ENCODE assay signal across 18 mouse cellular contexts in genomic region chr11:39917716-39918347, GRCm38 (mm10).
DNase-seq lines count a peak whose midpoint lies in the region; ATAC-seq and TF ChIP-seq lines count a peak whose summit lies in the region.
"Had no signal": no experiment of that assay in that cellular context is flagged by ENCODE, and none has a peak within 500 bp of the region (broad histone marks: within the 10 kb centered on the region; RNA-seq: fewer than 3 reads in every experiment).

No protein-coding gene starts in this region.

- no peak overlapping the region for H3K4me3 ChIP-seq in kidney, adult 2 months (ENCODE audit: insufficient read depth, low read depth, low read length)
- no peak overlapping the region for H3K4me3 ChIP-seq in kidney, embryonic 15.5 days (replicated peaks)
- H3K4me3 ChIP-seq: embryonic facial prominence, embryonic 12.5 days; neural tube, embryonic 13.5 days had no signal

- H3K4me1 ChIP-seq in kidney, adult 2 months (ENCODE audit: control insufficient read depth, insufficient read depth, low read length), result no peaks in the 10 kb centered on the region
- no peaks in the 10 kb centered on the region for H3K4me1 ChIP-seq in kidney, embryonic 15.5 days
- H3K4me1 ChIP-seq: embryonic facial prominence, embryonic 12.5 days had no signal

- no peak for ATAC-seq in cerebellum, adult (ENCODE audit: insufficient number of reproducible peaks, low FRiP score, low TSS enrichment)
- ATAC-seq in kidney, embryonic 15.5 days (replicated peaks; ENCODE audit: low FRiP score), result no peak

- H3K4me2 ChIP-seq in kidney, embryonic 15.5 days, result no peak overlapping the region
- H3K4me2 ChIP-seq: embryonic facial prominence, embryonic 12.5 days; liver, embryonic 11.5 days; neural tube, embryonic 13.5 days had no signal

- H3K27ac ChIP-seq in kidney, adult 2 months (ENCODE audit: insufficient read depth, low read depth, low read length), result no peak overlapping the region
- no peak overlapping the region for H3K27ac ChIP-seq in kidney, embryonic 15.5 days
- H3K27ac ChIP-seq: embryonic facial prominence, embryonic 12.5 days; neural tube, embryonic 13.5 days had no signal

- TF ChIP-seq POLR2A in kidney, adult 2 months (IDR thresholded peaks at IDR 0.05; ENCODE audit: low read depth, low read length), result no peak

- H3K9ac ChIP-seq in kidney, embryonic 15.5 days, result no peak overlapping the region
- H3K9ac ChIP-seq: embryonic facial prominence, embryonic 12.5 days; neural tube, embryonic 13.5 days had no signal

- WGBS in kidney, adult 2 months, result 47% methylated on average over 3 of the region's 3 CpGs
- 73% methylated on average over 3 of the region's 3 CpGs for WGBS in kidney, embryonic 15.5 days
- WGBS in large intestine, adult 2 months, result 24% methylated on average over 3 of the region's 3 CpGs

- H3K9me3 ChIP-seq in kidney, embryonic 15.5 days (replicated peaks), result no peaks in the 10 kb centered on the region
- H3K9me3 ChIP-seq: embryonic facial prominence, embryonic 12.5 days; neural tube, embryonic 13.5 days had no signal

- peak; percentile 76 to 77 for DNase-seq in cerebellum, postnatal 10 days
- DNase-seq in kidney, adult 2 months, result peak; percentile 26
- DNase-seq in lung, postnatal 25 days (ENCODE audit: low spot score), result peak; percentile 0
- no peak for DNase-seq in lung, postnatal 10 days
- peak; percentile 43 for DNase-seq in large intestine, adult 2 months (ENCODE audit: low read depth, low spot score)
- no peak for DNase-seq in heart, postnatal 25 days (ENCODE audit: low spot score)
- DNase-seq: cerebellum, adult 11-12 months; gastrocnemius, postnatal 10 days; heart, adult 18-20 months; kidney, adult 18-20 months; layer of hippocampus, postnatal 36 days; right cerebral cortex, postnatal 25 days; thymus, postnatal 36 days had no signal

- TF ChIP-seq CTCF in kidney, adult 2 months (conservative IDR thresholded peaks at IDR 0.05; ENCODE audit: insufficient read depth, insufficient read length, low read depth, low read length), result no peak

- no peaks in the 10 kb centered on the region for H3K27me3 ChIP-seq in kidney, adult 2 months (replicated peaks; ENCODE audit: control insufficient read depth, insufficient read depth, low read length)
- H3K27me3 ChIP-seq in kidney, embryonic 15.5 days, result no peaks in the 10 kb centered on the region
- H3K27me3 ChIP-seq: embryonic facial prominence, embryonic 12.5 days; neural tube, embryonic 13.5 days had no signal

- no peaks in the 10 kb centered on the region for H3K36me3 ChIP-seq in kidney, adult 2 months (ENCODE audit: control insufficient read depth, insufficient read depth, low read length)
- H3K36me3 ChIP-seq in kidney, embryonic 15.5 days, result no peaks in the 10 kb centered on the region
- H3K36me3 ChIP-seq: embryonic facial prominence, embryonic 12.5 days; neural tube, embryonic 13.5 days had no signal

- intact Hi-C loops in heart, postnatal 25 days (cut with DNase I), result no loop called here

Comparison
In these comparisons a context has a peak if more than half of its experiments do, and no peak if none do; other contexts are left out.
1. DNase-seq: peak in cerebellum, postnatal 10 days (2 of 2), kidney, adult 2 months (single experiment), lung, postnatal 25 days (single experiment) and large intestine, adult 2 months (single experiment); none in lung, postnatal 10 days (single experiment) and heart, postnatal 25 days (single experiment).